Mouse (Mus musculus) erythroblast, embryonic 14.5 days (primary cell): ENCODE results near the gene Tmem147. TPM values are rescaled to one million over a fixed set of nuclear protein-coding genes. Genes with fewer than 3 reads are reported as not detected.

Source experiments
- H3K27me3 ChIP-seq: 2 replicates; pipeline ENCODE4 v1.6.1; 2012; ENCODE audit warnings: inconsistent platforms; ENCODE audit not compliant: control insufficient read depth
- H3K36me3 ChIP-seq: 2 replicates; pipeline ENCODE4 v1.6.1; 2012; ENCODE audit warnings: mild to moderate bottlenecking, inconsistent platforms; ENCODE audit not compliant: control insufficient read depth
- H3K4me1 ChIP-seq: 2 replicates; pipeline ENCODE4 v1.6.1; 2012; ENCODE audit warnings: inconsistent platforms; ENCODE audit not compliant: control insufficient read depth
- H3K4me3 ChIP-seq: replicated peaks from 2 replicates; pipeline ENCODE3; 2012; ENCODE audit warnings: moderate library complexity, mild to moderate bottlenecking, inconsistent platforms
- H3K9me3 ChIP-seq: 2 replicates; pipeline ENCODE4 v1.6.1; 2012; ENCODE audit warnings: low read length, inconsistent platforms, mixed read lengths; ENCODE audit not compliant: control insufficient read depth
- GATA1 ChIP-seq: IDR thresholded peaks from 2 replicates; pipeline ENCODE4 v1.6.1; 2012; ENCODE audit warnings: low read length, inconsistent platforms, mixed read lengths
- TAL1 ChIP-seq: IDR thresholded peaks from 3 replicates; pipeline ENCODE4 v1.6.1; 2012; ENCODE audit warnings: low read length, inconsistent platforms, mixed read lengths
- polyA plus RNA-seq: library from polyadenylated mRNA; stranded (reverse); fragments of >175 nt; gene quantifications from 2 replicates; pipeline ENCODE4 v1.2.3, GENCODE M21; 2012

The Tmem147 gene
- polyA plus RNA-seq, 1 experiment: 1.6 TPM

DNA sequence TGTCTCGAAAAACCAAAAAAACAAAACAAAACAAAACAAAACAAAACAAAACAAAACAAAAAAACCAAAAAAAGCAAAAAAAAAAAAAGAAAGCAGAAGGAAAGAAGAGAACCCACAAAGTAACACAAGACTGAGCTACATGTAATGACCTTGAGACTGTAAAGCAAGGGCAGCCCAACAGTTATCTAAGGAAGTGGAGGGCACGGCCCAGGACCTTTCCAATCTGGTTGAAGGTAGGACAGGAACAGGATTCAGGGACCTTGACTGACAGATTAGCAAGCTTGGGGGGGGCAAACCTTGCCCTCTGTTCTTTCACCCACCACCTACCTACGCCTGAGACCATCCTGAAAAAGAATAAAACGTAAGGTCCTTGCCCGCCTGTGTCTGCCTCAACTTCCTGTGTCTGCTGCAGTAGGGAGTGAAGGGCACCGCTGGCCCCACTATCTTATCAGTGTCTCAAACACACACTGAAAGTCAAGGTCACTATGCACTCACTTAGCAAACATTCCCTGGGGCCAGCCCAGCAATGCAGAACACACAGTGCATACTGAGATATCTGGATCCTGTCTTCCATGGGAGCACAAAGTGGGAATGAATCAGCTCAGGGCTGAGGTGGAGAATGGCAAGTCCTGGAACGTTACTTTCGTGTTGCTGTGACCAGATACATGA is 23.0 kb downstream of the Tmem147 start:
- H3K4me3 ChIP-seq: no peak overlapping the region
- H3K36me3 ChIP-seq: no peaks in the 10 kb centered on the region
- no peaks in the 10 kb centered on the region for H3K9me3 ChIP-seq
- H3K27me3 ChIP-seq: no peaks in the 10 kb centered on the region
- H3K4me1 ChIP-seq: peaks cover 18% of the 10 kb centered on the region
- no peak for TF ChIP-seq GATA1
- no peak for TF ChIP-seq TAL1

DNA sequence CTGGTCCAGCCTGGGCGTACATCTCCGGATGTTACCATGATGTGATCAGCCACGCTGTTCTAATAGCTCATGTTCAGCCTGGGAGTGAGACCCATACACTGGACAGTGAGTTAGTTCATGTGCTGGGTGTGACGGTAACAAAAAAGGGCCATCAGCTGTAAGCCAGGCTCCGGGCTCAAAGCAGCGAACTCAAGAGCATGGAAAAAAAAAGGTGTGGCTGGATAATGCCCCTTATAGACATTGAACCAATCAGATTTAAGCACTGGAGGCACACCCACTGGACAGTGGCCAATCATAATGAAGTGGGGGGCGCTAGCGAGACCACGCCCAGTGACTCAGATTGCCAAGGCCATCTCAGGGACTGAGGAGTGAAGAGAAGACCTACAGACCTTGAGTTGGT is 30.8 kb downstream of the Tmem147 start, which contains the start of gene 2200002J24Rik:
Gene 2200002J24Rik (plus strand): TSS at position 338 of the 400 bp plus-strand sequence.
- no peak within 1 kb of the TSS for H3K4me3 ChIP-seq
- no peaks in the 10 kb centered on the region for H3K9me3 ChIP-seq
- peaks cover 4% of the 10 kb centered on the region for H3K4me1 ChIP-seq
- H3K27me3 ChIP-seq: no peaks in the 10 kb centered on the region
- H3K36me3 ChIP-seq: no peaks in the 10 kb centered on the region
- TF ChIP-seq GATA1 (no peak), TAL1 (no peak)

DNA sequence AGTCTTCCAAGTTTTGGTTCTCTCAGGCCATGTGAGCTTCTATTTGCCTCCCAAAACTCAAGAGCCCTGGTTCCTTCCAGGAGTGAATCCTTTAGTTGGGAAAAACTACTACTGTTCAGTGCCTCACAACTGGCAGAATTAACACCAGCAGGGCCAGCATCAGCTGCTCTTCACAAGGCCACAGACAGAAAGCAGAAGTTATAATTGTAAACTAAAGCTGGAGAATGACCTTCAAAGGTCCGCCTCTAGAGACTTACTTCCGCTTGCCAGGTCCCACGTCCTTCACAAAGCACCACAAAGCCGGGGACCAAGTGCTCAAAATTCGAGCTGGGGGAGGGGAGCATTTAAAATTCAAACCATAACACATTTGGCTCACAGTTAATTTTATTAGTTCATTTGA is 31.2 kb downstream of the Tmem147 start:
- Histone ChIP-seq H3K36me3 (no peaks in the 10 kb centered on the region), H3K4me1 (peaks cover 4% of the 10 kb centered on the region), H3K4me3 (no peak overlapping the region), H3K9me3 (no peaks in the 10 kb centered on the region), H3K27me3 (no peaks in the 10 kb centered on the region)
- TF ChIP-seq GATA1: no peak
- no peak for TF ChIP-seq TAL1

DNA sequence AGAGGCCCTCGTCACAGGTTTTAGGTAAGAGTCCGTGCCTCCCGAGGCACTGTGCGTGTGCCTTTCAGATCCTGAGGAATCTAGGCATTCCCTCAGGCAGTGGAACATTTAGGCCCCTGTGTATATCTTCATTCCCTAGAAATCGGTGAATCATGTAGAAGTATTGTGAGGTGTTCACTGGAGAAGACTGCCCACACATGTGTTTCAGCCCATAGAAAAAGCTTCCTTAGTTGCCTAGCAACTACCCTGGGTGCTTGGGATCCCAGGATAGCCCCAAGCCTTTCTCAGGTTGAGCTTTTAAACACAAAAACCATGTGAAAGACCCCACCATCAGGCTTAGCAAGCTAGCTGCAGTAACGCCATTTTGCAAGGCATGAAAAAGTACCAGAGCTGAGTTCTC is 41.0 kb downstream of the Tmem147 start:
- TF ChIP-seq TAL1 (no peak), GATA1 (no peak)
- H3K36me3 ChIP-seq: no peaks in the 10 kb centered on the region
- no peak overlapping the region for H3K4me3 ChIP-seq
- H3K4me1 ChIP-seq: no peaks in the 10 kb centered on the region
- no peaks in the 10 kb centered on the region for H3K27me3 ChIP-seq
- no peaks in the 10 kb centered on the region for H3K9me3 ChIP-seq

DNA sequence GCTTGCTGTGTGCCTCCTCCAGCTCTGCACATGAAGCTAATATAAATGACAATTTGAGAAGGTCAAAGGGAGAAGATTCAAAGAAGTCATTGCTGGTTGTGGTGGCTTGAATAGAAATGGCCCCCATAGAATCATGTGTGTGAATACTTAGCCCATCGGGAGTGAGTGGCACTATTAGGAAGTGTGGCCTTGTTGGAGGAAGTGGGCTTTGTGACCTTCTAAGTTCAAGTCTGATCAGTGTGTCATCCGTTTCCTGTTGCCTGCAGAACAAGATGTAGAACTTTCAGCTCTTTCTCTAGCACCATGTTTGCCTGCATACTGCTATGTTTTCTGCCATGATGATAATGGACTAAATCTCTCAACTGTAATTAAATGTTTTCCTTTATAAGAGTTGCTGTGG is 45.9 kb downstream of the Tmem147 start:
- no peak for TF ChIP-seq TAL1
- TF ChIP-seq GATA1: no peak
- no peaks in the 10 kb centered on the region for H3K9me3 ChIP-seq
- H3K27me3 ChIP-seq: no peaks in the 10 kb centered on the region
- no peaks in the 10 kb centered on the region for H3K4me1 ChIP-seq
- no peaks in the 10 kb centered on the region for H3K36me3 ChIP-seq
- H3K4me3 ChIP-seq: no peak overlapping the region

DNA sequence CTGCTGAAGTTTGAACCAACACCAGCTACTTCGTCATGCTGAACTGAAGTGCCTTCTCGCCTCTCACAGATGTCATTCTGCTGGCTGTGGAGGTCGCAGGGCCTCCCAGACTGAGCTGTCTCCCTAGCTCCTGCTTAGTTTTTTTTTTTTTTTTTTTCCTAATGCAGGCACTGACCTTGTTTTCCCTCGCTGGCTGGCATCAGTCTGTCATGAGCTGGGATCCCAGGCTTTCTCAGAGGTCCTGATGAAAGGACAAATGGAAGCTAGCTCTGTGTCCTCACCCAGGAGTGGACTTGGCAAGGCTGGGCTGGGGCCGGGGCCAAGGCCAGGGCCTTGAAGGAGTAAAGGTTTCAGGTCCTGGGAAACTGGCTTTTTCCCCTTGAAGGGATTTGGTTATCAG is 47.4 kb downstream of the Tmem147 start:
- Histone ChIP-seq H3K36me3 (no peaks in the 10 kb centered on the region), H3K27me3 (no peaks in the 10 kb centered on the region), H3K4me1 (no peaks in the 10 kb centered on the region), H3K4me3 (no peak overlapping the region), H3K9me3 (no peaks in the 10 kb centered on the region)
- no peak for TF ChIP-seq GATA1
- TF ChIP-seq TAL1: no peak

DNA sequence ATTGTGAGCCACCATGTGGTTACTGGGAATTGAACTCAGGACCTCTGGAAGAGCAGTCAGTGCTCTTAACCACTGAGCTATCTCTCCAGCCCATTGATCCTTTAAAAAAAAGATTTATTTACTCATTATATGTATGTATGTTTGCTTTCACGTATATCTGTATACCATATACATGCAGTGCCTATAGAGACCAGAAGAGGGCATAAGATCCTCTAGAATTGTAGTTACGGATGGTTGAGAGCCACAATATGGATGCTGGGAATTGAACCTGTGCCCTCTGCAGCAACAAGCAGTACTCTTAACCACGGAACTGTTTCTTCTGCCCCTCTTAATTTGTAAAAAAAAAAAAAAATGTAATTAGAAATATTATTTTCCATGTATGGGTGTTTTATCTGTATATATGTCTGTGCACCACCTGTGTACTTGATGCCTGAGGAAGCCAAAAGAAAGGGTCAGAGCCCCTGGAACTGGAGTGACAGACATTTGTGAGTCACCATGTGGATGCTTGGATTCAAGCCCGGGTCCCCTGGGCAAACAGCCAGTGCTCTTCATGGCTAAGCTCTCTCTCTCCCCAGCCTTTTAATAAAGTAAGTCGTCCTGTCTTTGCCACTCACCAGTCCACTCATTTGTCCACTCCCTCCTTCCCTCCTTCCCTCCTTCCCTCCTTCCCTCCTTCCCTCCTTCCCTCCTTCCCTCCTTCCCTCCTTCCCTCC is 50.9 kb downstream of the Tmem147 start:
- TF ChIP-seq TAL1 (no peak), GATA1 (no peak)
- Histone ChIP-seq H3K36me3 (no peaks in the 10 kb centered on the region), H3K27me3 (no peaks in the 10 kb centered on the region)

More for the DNA sequence above, 50.9 kb downstream of the Tmem147 start:
- H3K4me1 ChIP-seq: no peaks in the 10 kb centered on the region
- H3K4me3 ChIP-seq: no peak overlapping the region
- no peaks in the 10 kb centered on the region for H3K9me3 ChIP-seq

Other genes with a start within 250 kb of the Tmem147 start
- gene Prodh2, start 235.9 kb downstream of the Tmem147 start, polyA plus RNA-seq: 0.11 and 0.36 TPM in 2 replicates
- 11.7 and 13.0 TPM in 2 replicates for gene Arhgap33, start 194.5 kb downstream of the Tmem147 start, polyA plus RNA-seq
- 3.7 and 6.8 TPM in 2 replicates for gene Hspb6, start 177.4 kb downstream of the Tmem147 start, polyA plus RNA-seq
- 1.9 and 2.3 TPM in 2 replicates for gene Proser3, start 177.2 kb downstream of the Tmem147 start, polyA plus RNA-seq
- gene Lin37, start 169.7 kb downstream of the Tmem147 start, polyA plus RNA-seq: 14.5 and 17.0 TPM in 2 replicates
- 5.6 and 7.7 TPM in 2 replicates for gene U2af1l4, start 166.2 kb downstream of the Tmem147 start, polyA plus RNA-seq
- 0.15 and 0.18 TPM in 2 replicates for gene Gm49396, start 166.2 kb downstream of the Tmem147 start, polyA plus RNA-seq
- gene Psenen, start 165.9 kb downstream of the Tmem147 start, polyA plus RNA-seq: 8.0 and 8.9 TPM in 2 replicates
- 0.61 and 1.5 TPM in 2 replicates for gene Igflr1, start 164.1 kb downstream of the Tmem147 start, polyA plus RNA-seq
- gene Kmt2b, start 140.8 kb downstream of the Tmem147 start, polyA plus RNA-seq: 5.2 and 6.8 TPM in 2 replicates
- gene Zbtb32, start 130.6 kb downstream of the Tmem147 start, polyA plus RNA-seq: 0.07 and 0.20 TPM in 2 replicates
- 0.10 and 0.14 TPM in 2 replicates for gene Upk1a, start 116.7 kb downstream of the Tmem147 start, polyA plus RNA-seq
- gene Cox6b1, start 103.4 kb downstream of the Tmem147 start, polyA plus RNA-seq: 15.7 and 23.9 TPM in 2 replicates
- not detected in 2 replicates for gene Etv2, start 93.7 kb downstream of the Tmem147 start, polyA plus RNA-seq
- gene Rbm42, start 79.2 kb downstream of the Tmem147 start, polyA plus RNA-seq: 22.7 and 23.2 TPM in 2 replicates
- gene Haus5, start 64.5 kb downstream of the Tmem147 start, polyA plus RNA-seq: 2.9 and 5.4 TPM in 2 replicates
- gene Pmis2, start 57.9 kb downstream of the Tmem147 start, polyA plus RNA-seq: not detected in 2 replicates
- not detected in 2 replicates for gene 2200002J24Rik, start 30.6 kb downstream of the Tmem147 start, polyA plus RNA-seq
- not detected in 2 replicates for gene Atp4a, start 17.3 kb downstream of the Tmem147 start, polyA plus RNA-seq
- gene Gapdhs, start 14.1 kb upstream of the Tmem147 start, polyA plus RNA-seq: not detected in 2 replicates
- 0.15 TPM in 1 of 2 replicates, not detected in the other for gene Sbsn, start 21.9 kb upstream of the Tmem147 start, polyA plus RNA-seq
- not detected in 2 replicates for gene Dmkn, start 34.2 kb upstream of the Tmem147 start, polyA plus RNA-seq
- not detected in 2 replicates for gene Krtdap, start 58.4 kb upstream of the Tmem147 start, polyA plus RNA-seq
- 0.08 TPM in 1 of 2 replicates, not detected in the other for gene Ffar2, start 94.2 kb upstream of the Tmem147 start, polyA plus RNA-seq
- 0.02 TPM in 1 of 2 replicates, not detected in the other for gene Ffar3, start 126.6 kb upstream of the Tmem147 start, polyA plus RNA-seq
- not detected in 2 replicates for gene Ffar1, start 132.0 kb upstream of the Tmem147 start, polyA plus RNA-seq
- not detected in 2 replicates for gene Cd22, start 150.8 kb upstream of the Tmem147 start, polyA plus RNA-seq
- 0.03 TPM in 1 of 2 replicates, not detected in the other for gene Mag, start 185.3 kb upstream of the Tmem147 start, polyA plus RNA-seq
- gene Hamp2, start 195.1 kb upstream of the Tmem147 start, polyA plus RNA-seq: not detected in 2 replicates
- not detected in 2 replicates for gene Hamp, start 214.5 kb upstream of the Tmem147 start, polyA plus RNA-seq
- 30.7 and 40.4 TPM in 2 replicates for gene Usf2, start 227.3 kb upstream of the Tmem147 start, polyA plus RNA-seq
- gene Lsr, start 243.9 kb upstream of the Tmem147 start, polyA plus RNA-seq: 0.06 TPM in 1 of 2 replicates, not detected in the other
- not detected in 2 replicates for gene Fam187b, start 244.2 kb upstream of the Tmem147 start, polyA plus RNA-seq